Mouse (Mus musculus): ENCODE results near the gene Dchs2.

GRCm38 (mm10) chr3:83259421-83259820, 131.7 kb downstream of the Dchs2 start:
- TF ChIP-seq POLR2A (IDR thresholded peaks at IDR 0.05; ENCODE audit: borderline replicate concordance, control insufficient read depth, low read depth, low read length), result no peak
- no peak for TF ChIP-seq CTCF (IDR thresholded peaks at IDR 0.05; ENCODE audit: control insufficient read depth, insufficient read depth, low read length)
